Mouse (Mus musculus): ENCODE measurements at regions not wholly inside any gene's neighbourhood (a gene's known extent, or its start where the extent isn't known, plus 50 kb on each side); places are given as distances from the start of the nearest gene placed in this dataset.

DNA sequence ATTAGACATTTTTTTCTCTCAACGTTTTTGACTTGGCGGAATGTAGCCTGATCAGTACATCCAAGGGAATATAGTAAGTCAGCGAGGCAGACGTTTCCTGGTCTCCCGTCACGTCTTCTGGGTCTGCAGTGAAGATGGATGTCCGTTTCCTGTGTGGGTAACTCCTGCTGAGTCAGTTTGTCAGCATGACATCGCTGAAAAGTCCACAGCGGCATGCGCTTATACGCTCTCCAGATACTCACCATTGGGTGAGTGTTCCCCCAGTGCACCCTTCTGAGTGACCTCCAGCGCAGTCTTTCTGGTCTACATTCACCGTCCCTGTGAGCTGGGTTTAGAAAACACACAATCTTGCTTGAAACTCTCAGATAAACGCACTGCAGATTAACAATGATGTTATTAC lies 58.5 kb upstream of the Klf6 start:
- Histone ChIP-seq H3K9ac (replicated peaks; ENCODE audit: low read length) (no peak overlapping the region), H3K36me3 (replicated peaks; ENCODE audit: control insufficient read depth, insufficient read depth, low read depth, low read length) (no peaks in the 10 kb centered on the region), H3K9me3 (replicated peaks; ENCODE audit: control insufficient read depth, low read length) (no peaks in the 10 kb centered on the region), H3K27ac (replicated peaks; ENCODE audit: low read depth, low read length) (no peak overlapping the region), H3K4me1 (ENCODE audit: control insufficient read depth, insufficient read depth, low read length) (no peaks in the 10 kb centered on the region), H3K4me3 (ENCODE audit: low read depth, low read length) (no peak overlapping the region), H3K4me2 (ENCODE audit: low read depth, low read length) (no peak overlapping the region), H3K27me3 (ENCODE audit: control insufficient read depth, insufficient read depth, low read length) (no peaks in the 10 kb centered on the region)
- no peak for ATAC-seq (replicated peaks; ENCODE audit: insufficient number of reproducible peaks, low FRiP score, low TSS enrichment, low read depth)
- 52% methylated on average over 14 of the region's 14 CpGs for WGBS
- no peak for DNase-seq (ENCODE audit: low spot score)

DNA sequence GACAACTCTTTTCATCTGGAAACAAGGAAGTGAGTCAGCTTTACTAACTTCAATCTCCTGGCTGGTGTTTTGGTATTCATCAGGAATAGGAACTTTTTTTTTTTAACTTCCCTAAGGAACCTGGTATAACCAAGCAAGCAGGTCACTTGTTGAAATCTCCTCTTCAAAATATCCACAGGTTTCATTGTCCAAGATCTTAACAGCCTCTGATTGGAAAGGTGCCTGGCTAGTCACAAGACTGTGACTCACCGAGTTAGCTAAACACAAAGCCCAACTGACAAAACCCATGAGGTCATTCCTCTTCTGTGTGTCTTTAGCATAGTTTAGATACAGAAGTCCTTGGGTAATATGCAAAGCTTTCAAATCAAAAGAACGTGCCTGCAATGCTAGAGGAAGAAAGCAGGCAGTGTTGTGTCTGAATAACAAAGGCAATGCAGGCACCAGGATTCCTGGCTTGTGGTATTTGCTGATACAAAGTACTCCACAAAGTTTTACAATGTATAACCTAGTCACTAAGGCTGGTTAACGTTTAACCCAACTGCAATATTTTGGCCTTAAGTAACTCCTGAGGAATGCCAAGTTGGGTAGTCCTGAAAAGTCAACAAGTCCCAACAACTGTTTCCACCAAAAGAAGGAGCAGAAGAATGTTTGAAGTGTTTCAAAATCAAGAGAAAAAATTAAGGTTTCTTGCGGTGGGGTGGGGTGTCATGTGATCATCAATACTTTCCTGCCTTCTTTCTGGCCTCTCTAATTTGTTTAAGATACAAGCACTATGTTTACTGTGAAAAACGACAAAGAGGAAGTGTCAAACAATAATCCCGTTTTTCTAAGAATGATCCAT lies 57.5 kb upstream of the Klf6 start:
- WGBS: 16% methylated on average over 6 of the region's 6 CpGs
- no peak for ATAC-seq (replicated peaks; ENCODE audit: insufficient number of reproducible peaks, low FRiP score, low TSS enrichment, low read depth)
- no peak overlapping the region for H3K4me3 ChIP-seq (ENCODE audit: low read depth, low read length)
- no peak overlapping the region for H3K4me2 ChIP-seq (ENCODE audit: low read depth, low read length)
- peak; percentile 17 for DNase-seq (ENCODE audit: low spot score)
- H3K27me3 ChIP-seq (ENCODE audit: control insufficient read depth, insufficient read depth, low read length): no peaks in the 10 kb centered on the region
- H3K27ac ChIP-seq (replicated peaks; ENCODE audit: low read depth, low read length): no peak overlapping the region
- no peaks in the 10 kb centered on the region for H3K4me1 ChIP-seq (ENCODE audit: control insufficient read depth, insufficient read depth, low read length)
- no peaks in the 10 kb centered on the region for H3K9me3 ChIP-seq (replicated peaks; ENCODE audit: control insufficient read depth, low read length)
- no peak overlapping the region for H3K9ac ChIP-seq (replicated peaks; ENCODE audit: low read length)
- H3K36me3 ChIP-seq (replicated peaks; ENCODE audit: control insufficient read depth, insufficient read depth, low read depth, low read length): no peaks in the 10 kb centered on the region

DNA sequence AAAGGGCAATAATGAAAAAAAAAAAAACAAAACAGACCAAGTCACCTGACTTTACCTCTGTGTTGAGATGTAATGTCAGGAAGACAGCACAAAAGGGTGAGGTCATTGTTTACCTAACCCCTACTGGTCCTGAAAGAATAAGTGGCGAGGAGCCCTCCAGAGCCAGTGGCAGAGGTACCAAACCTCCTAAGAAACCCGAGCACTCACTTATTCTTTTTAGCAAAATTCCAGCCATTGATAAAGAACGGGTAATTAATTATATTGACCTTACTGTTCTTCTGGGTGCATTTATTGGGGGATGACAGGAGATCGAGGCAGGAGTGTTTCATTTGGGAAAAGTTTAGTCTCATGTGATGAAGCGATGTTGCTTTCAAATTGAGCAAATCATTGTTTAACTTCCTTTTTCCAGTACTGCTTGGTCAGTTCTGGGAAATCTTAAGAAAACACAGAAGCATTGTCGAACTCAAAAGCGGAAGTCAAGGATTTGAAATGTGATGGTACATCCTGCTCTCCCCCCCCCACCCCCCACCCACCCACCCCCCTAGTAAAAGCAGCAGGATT lies 56.8 kb upstream of the Klf6 start:
- WGBS: 26% methylated on average over 7 of the region's 7 CpGs
- H3K27ac ChIP-seq (replicated peaks; ENCODE audit: low read depth, low read length): no peak overlapping the region
- H3K27me3 ChIP-seq (ENCODE audit: control insufficient read depth, insufficient read depth, low read length): no peaks in the 10 kb centered on the region
- H3K36me3 ChIP-seq (replicated peaks; ENCODE audit: control insufficient read depth, insufficient read depth, low read depth, low read length): no peaks in the 10 kb centered on the region
- H3K4me2 ChIP-seq (ENCODE audit: low read depth, low read length): no peak overlapping the region
- H3K4me1 ChIP-seq (ENCODE audit: control insufficient read depth, insufficient read depth, low read length): no peaks in the 10 kb centered on the region
- no peak overlapping the region for H3K4me3 ChIP-seq (ENCODE audit: low read depth, low read length)
- no peak overlapping the region for H3K9ac ChIP-seq (replicated peaks; ENCODE audit: low read length)
- peak; percentile 34 for DNase-seq (ENCODE audit: low spot score)
- no peak for ATAC-seq (replicated peaks; ENCODE audit: insufficient number of reproducible peaks, low FRiP score, low TSS enrichment, low read depth)
- no peaks in the 10 kb centered on the region for H3K9me3 ChIP-seq (replicated peaks; ENCODE audit: control insufficient read depth, low read length)

DNA sequence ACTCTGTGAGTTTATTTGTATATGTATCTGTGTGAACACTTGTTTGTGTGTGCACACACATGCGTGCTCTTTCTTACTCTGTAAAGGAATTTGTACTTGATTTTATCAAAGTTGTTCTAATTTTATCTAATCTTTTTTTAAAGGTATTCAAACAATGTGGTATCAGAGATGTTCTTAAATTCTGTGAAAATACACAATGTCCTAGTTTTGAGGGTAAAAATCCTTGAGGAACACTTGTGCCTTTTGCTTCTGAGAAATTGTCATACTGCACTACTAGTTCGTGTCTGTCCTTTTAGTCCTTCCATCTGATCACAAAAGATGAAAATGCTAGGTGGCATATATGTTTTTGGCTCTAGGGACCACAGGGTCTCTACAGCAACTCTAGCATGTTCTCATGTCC lies 52.9 kb upstream of the Klf6 start:
- Histone ChIP-seq H3K4me3 (ENCODE audit: low read depth, low read length) (no peak overlapping the region), H3K4me1 (ENCODE audit: control insufficient read depth, insufficient read depth, low read length) (no peaks in the 10 kb centered on the region), H3K9ac (replicated peaks; ENCODE audit: low read length) (no peak overlapping the region), H3K36me3 (replicated peaks; ENCODE audit: control insufficient read depth, insufficient read depth, low read depth, low read length) (no peaks in the 10 kb centered on the region), H3K9me3 (replicated peaks; ENCODE audit: control insufficient read depth, low read length) (no peaks in the 10 kb centered on the region), H3K27ac (replicated peaks; ENCODE audit: low read depth, low read length) (no peak overlapping the region), H3K4me2 (ENCODE audit: low read depth, low read length) (no peak overlapping the region), H3K27me3 (ENCODE audit: control insufficient read depth, insufficient read depth, low read length) (no peaks in the 10 kb centered on the region)
- no peak for ATAC-seq (replicated peaks; ENCODE audit: insufficient number of reproducible peaks, low FRiP score, low TSS enrichment, low read depth)
- DNase-seq (ENCODE audit: low spot score): no peak
- 81% methylated on average over 2 of the region's 2 CpGs for WGBS

All from embryonic facial prominence, embryonic 11.5 days (tissue).